Mouse (Mus musculus) frontal cortex, postnatal 14 days (tissue): ENCODE data around the gene Slc13a3.
"Not testable (repeated sequence)": the region's sequence is repeated elsewhere in the genome, so short reads cannot be mapped to it uniquely, and the experiment has no call there.

ENCODE experiments used
- DNase-seq, 2 experiments: peaks; one replicate each; pipeline ENCODE4 v3.0.0; 2022; ENCODE audit warnings: low spot score in 2 of 2

The Slc13a3 gene

GRCm38 (mm10) chr2:165473003-165473402 lies at the start of gene Slc13a3:
TSS of gene Slc13a3 (minus strand) at chr2:165473230.
- no peak for DNase-seq

GRCm38 (mm10) chr2:165515178-165515728 lies 42.2 kb upstream of the Slc13a3 start:
- no peak for DNase-seq

GRCm38 (mm10) chr2:165512870-165513600 lies 40.0 kb upstream of the Slc13a3 start:
- no peak for DNase-seq

- DNase-seq: no peak
Measured at GRCm38 (mm10) chr2:165512426-165512825, 39.4 kb upstream of the Slc13a3 start.

- not testable (repeated sequence) for DNase-seq
Measured at GRCm38 (mm10) chr2:165511530-165511929, 38.5 kb upstream of the Slc13a3 start.

- not testable (repeated sequence) for DNase-seq
Measured at GRCm38 (mm10) chr2:165510914-165511458, 38.0 kb upstream of the Slc13a3 start.

GRCm38 (mm10) chr2:165510466-165510865 lies 37.4 kb upstream of the Slc13a3 start:
- DNase-seq: no peak

GRCm38 (mm10) chr2:165509686-165510085 lies 36.7 kb upstream of the Slc13a3 start:
- no peak for DNase-seq

GRCm38 (mm10) chr2:165503259-165504203 lies 30.5 kb upstream of the Slc13a3 start, which contains the start of gene Slc2a10:
TSS of gene Slc2a10 (plus strand) at chr2:165503787.
- no peak for DNase-seq

- no peak for DNase-seq
Measured at GRCm38 (mm10) chr2:165498816-165499215, 25.8 kb upstream of the Slc13a3 start.

GRCm38 (mm10) chr2:165497706-165498275 lies 24.8 kb upstream of the Slc13a3 start:
- no peak for DNase-seq

GRCm38 (mm10) chr2:165496251-165496650 lies 23.2 kb upstream of the Slc13a3 start:
- peak in 1 of 2 experiments; percentile 55 for DNase-seq

- no peak for DNase-seq
Measured at GRCm38 (mm10) chr2:165494495-165494894, 21.5 kb upstream of the Slc13a3 start.

GRCm38 (mm10) chr2:165493587-165494210 lies 20.7 kb upstream of the Slc13a3 start:
- peak; percentile 42 to 68 for DNase-seq

GRCm38 (mm10) chr2:165492648-165493553 lies 19.9 kb upstream of the Slc13a3 start, which contains the start of gene Trp53rka:
TSS of gene Trp53rka (minus strand) at chr2:165493324.
- peak; percentile 69 to 72 for DNase-seq

- DNase-seq: peak; percentile 46 to 60
Measured at GRCm38 (mm10) chr2:165486881-165487535, 14.0 kb upstream of the Slc13a3 start.

GRCm38 (mm10) chr2:165486401-165486800 lies 13.4 kb upstream of the Slc13a3 start:
- DNase-seq: no peak

GRCm38 (mm10) chr2:165485826-165486225 lies 12.8 kb upstream of the Slc13a3 start:
- DNase-seq: no peak

GRCm38 (mm10) chr2:165484152-165484551 lies 11.1 kb upstream of the Slc13a3 start:
- no peak for DNase-seq
